Mouse (Mus musculus) kidney, postnatal 25 days (tissue): Measurements from ENCODE around the gene Itgad.
"Not testable (repeated sequence)": the region's sequence is repeated elsewhere in the genome, so short reads cannot be mapped to it uniquely, and the experiment has no call there.

ENCODE experiments used
- DNase-seq, 2 experiments: peaks; one replicate each; pipeline ENCODE4 v3.0.0; 2021; ENCODE audit warnings: mixed read lengths in 2 of 2

Gene Itgad

GRCm38 (mm10) chr7:128154076-128154475 lies at the start of gene Itgad:
TSS of gene Itgad (plus strand) at chr7:128154376.
- DNase-seq, result no peak

GRCm38 (mm10) chr7:128105246-128105645 lies 48.9 kb upstream of the Itgad start:
- DNase-seq, result no peak

- DNase-seq, result no peak
Observed at GRCm38 (mm10) chr7:128107462-128107861, 46.7 kb upstream of the Itgad start.

- no peak for DNase-seq
Observed at GRCm38 (mm10) chr7:128110314-128110713, 43.9 kb upstream of the Itgad start.

GRCm38 (mm10) chr7:128112131-128112530 lies 42.0 kb upstream of the Itgad start:
- DNase-seq, result no peak

GRCm38 (mm10) chr7:128114371-128115105 lies 39.6 kb upstream of the Itgad start:
- DNase-seq, result no peak

GRCm38 (mm10) chr7:128115211-128115958 lies 38.8 kb upstream of the Itgad start:
- no peak for DNase-seq

- no peak for DNase-seq
Observed at GRCm38 (mm10) chr7:128116396-128116795, 37.8 kb upstream of the Itgad start.

- no peak for DNase-seq
Observed at GRCm38 (mm10) chr7:128119726-128120490, 34.3 kb upstream of the Itgad start.

- no peak for DNase-seq
Observed at GRCm38 (mm10) chr7:128128741-128129720, 25.1 kb upstream of the Itgad start, which contains the start of gene Itgax. TSS of gene Itgax (plus strand) at chr7:128129547.

GRCm38 (mm10) chr7:128132148-128132547 lies 22.0 kb upstream of the Itgad start:
- no peak for DNase-seq

- DNase-seq, result no peak
Observed at GRCm38 (mm10) chr7:128133596-128133995, 20.6 kb upstream of the Itgad start.

- DNase-seq, result no peak
Observed at GRCm38 (mm10) chr7:128136927-128137326, 17.2 kb upstream of the Itgad start.

- no peak for DNase-seq
Observed at GRCm38 (mm10) chr7:128139611-128140010, 14.6 kb upstream of the Itgad start.

GRCm38 (mm10) chr7:128150970-128151369 lies 3.2 kb upstream of the Itgad start:
- DNase-seq, result no peak

GRCm38 (mm10) chr7:128154924-128155323 lies 748 bp downstream of the Itgad start:
- DNase-seq, result no peak

GRCm38 (mm10) chr7:128158688-128159354 lies 4.6 kb downstream of the Itgad start:
- not testable (repeated sequence) for DNase-seq

- no peak for DNase-seq
Observed at GRCm38 (mm10) chr7:128164001-128164400, 9.8 kb downstream of the Itgad start.

GRCm38 (mm10) chr7:128166391-128166790 lies 12.2 kb downstream of the Itgad start:
- no peak for DNase-seq

GRCm38 (mm10) chr7:128169996-128170395 lies 15.8 kb downstream of the Itgad start:
- DNase-seq, result no peak

GRCm38 (mm10) chr7:128178385-128178784 lies 24.2 kb downstream of the Itgad start:
- DNase-seq, result no peak
